Mouse (Mus musculus) stomach, embryonic 14.5 days (tissue): Measurements from ENCODE around the gene Tulp1. TPM values are rescaled to one million over a fixed set of nuclear protein-coding genes. Genes with fewer than 3 reads are reported as not detected.
"Not testable (repeated sequence)": the region's sequence is repeated elsewhere in the genome, so short reads cannot be mapped to it uniquely, and the experiment has no call there.

Source experiments
- ATAC-seq: fragments of 200-750 bp; cut with Nextera tagmentation; 2 replicates; pipeline ENCODE4 v1.8.0; 2017; ENCODE audit warnings: low read depth, moderate TSS enrichment; ENCODE audit not compliant: insufficient number of reproducible peaks, insufficient read depth, low FRiP score
- H3K27ac ChIP-seq: fragments of 300-500 bp; sonication (generic); 2 replicates; pipeline ENCODE4 v1.5.1; 2014; ENCODE audit warnings: mild to moderate bottlenecking, low read length, moderate library complexity, mixed read lengths
- H3K27me3 ChIP-seq: fragments of 300-500 bp; sonication (generic); 2 replicates; pipeline ENCODE4 v1.6.1; 2014; ENCODE audit warnings: low read length, control low read depth, mixed read lengths; ENCODE audit not compliant: control insufficient read depth, insufficient read depth
- H3K36me3 ChIP-seq: fragments of 300-500 bp; sonication (generic); 2 replicates; pipeline ENCODE4 v1.6.1; 2014; ENCODE audit warnings: mild to moderate bottlenecking, control low read depth, low read length, moderate library complexity, mixed read lengths; ENCODE audit not compliant: control insufficient read depth, insufficient read depth
- H3K4me1 ChIP-seq: fragments of 300-500 bp; sonication (generic); 2 replicates; pipeline ENCODE4 v1.6.1; 2014; ENCODE audit warnings: low read length, control low read depth, mixed read lengths; ENCODE audit not compliant: control insufficient read depth, insufficient read depth
- H3K4me2 ChIP-seq: fragments of 300-500 bp; sonication (generic); replicated peaks from 2 replicates; pipeline ENCODE4 v1.6.1; 2014; ENCODE audit warnings: low read depth, low read length, control low read depth
- H3K4me3 ChIP-seq: fragments of 300-500 bp; sonication (generic); 2 replicates; pipeline ENCODE4 v1.5.1; 2014; ENCODE audit warnings: low read depth, low read length, control low read depth
- H3K9ac ChIP-seq: fragments of 300-500 bp; sonication (generic); replicated peaks from 2 replicates; pipeline ENCODE4 v1.6.1; 2014; ENCODE audit warnings: low read depth, mild to moderate bottlenecking, control low read depth, low read length, moderate library complexity, mixed read lengths
- H3K9me3 ChIP-seq: fragments of 300-500 bp; sonication (generic); 2 replicates; pipeline ENCODE4 v1.6.1; 2016; ENCODE audit warnings: low read depth, low read length, control low read depth; ENCODE audit not compliant: control insufficient read depth
- WGBS: fragments of 180-500 bp; shearing (Covaris S2); extraction: QIAGEN DNeasy Blood & Tissue Kit; methylation state at CpG from one replicate; pipeline ENCODE4 v1.1.7; 2014; 5-methylcytosine and 5-hydroxymethylcytosine counted together
- polyA plus RNA-seq: library from polyadenylated mRNA; unstranded; fragments of >200 nt; fragmentation: Nextera tagmentation; extraction: Ambion mirVana; gene quantifications from 2 replicates; pipeline ENCODE4 v1.2.1, GENCODE M21; 2014

Tulp1 gene
- polyA plus RNA-seq, 1 experiment from 2014 or later: 5.2 TPM

DNA sequence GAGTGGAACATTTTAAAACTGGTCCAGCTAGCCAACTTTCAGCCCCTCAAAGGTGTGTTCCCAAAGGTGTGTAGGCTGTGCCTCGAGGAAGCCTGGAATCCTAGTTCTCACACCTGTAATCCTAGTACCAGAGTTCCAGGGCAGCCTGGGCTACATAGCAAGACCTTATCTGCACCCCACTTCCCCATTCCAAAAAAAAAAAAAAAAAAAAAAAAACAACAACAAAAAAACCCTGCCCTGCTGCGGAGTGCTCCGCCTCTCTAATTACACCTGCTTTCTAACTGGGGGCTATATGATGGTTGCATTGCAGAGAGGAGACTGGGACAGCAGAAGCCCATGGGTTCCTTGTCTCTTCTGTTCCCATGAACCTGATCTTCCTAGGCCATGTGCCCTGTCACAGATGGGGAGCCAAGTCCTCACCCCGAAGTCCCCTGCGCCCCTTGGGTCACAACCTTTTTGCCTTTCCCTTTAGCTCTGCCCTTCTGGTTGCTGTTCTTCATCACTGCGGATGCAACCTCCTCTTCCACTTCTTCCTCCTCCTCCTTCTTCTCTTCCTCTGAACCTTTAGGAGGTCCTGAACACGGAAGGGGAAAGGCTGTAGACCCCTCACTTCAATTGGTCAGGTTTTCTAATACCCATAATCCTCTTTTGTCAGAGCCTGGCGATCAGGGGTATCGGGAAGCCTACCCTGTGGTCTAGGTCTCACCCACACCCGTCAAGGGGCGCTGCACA lies 2.9 kb downstream of the Tulp1 start:
- peak overlapping the region; percentile 42 for H3K4me2 ChIP-seq
- no peaks in the 10 kb centered on the region for H3K36me3 ChIP-seq
- ATAC-seq: no peak
- peak overlapping the region; percentile 24 for H3K4me3 ChIP-seq
- 42% methylated on average over 11 of the region's 11 CpGs for WGBS
- no peak overlapping the region for H3K27ac ChIP-seq
- H3K9me3 ChIP-seq: no peaks in the 10 kb centered on the region
- peaks cover 18% of the 10 kb centered on the region; the same call in 1 of the 2 replicates for H3K4me1 ChIP-seq
- H3K27me3 ChIP-seq: 0 out of 2 replicates have a peak, but pooled peaks cover 7% of the 10 kb centered on the region
- no peak overlapping the region for H3K9ac ChIP-seq

DNA sequence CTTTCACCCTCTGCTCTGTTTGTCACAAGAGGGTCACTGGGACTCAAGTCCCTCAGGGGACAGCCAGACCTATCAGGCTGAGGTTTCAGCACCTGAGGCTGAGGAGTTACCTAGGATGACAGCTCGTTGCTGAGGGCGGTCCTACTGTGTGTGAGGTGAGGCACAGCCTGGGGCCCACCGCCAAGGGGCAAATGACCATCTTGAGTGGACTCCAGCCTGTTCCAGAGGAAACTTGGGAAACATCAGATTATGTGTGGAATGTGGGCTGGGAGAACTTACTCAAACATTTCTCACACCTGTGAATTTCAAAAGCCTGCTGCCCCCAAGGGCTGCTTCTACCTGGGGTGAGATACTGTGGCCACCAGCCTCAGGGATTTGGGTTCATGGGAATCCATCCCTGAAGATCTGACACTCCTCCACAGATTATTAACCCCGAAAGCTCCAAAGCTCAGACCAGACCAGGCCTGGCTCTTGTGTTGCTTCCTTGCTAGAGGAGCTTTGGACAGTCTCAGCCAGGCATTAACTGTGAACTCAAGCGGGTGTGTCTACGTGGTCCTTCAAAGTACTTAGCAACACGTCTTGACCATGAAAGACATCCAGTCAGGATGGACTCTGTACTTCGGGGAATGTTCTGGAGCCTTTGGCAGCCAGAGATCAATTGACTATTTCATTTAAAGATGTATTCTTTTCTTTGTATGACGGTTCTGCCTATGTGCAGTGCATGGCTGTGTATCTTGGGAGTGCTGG lies 4.3 kb downstream of the Tulp1 start:
- Histone ChIP-seq H3K4me3 (no peak overlapping the region), H3K9me3 (no peaks in the 10 kb centered on the region), H3K27ac (no peak overlapping the region), H3K9ac (no peak overlapping the region), H3K36me3 (no peaks in the 10 kb centered on the region), H3K4me1 (peaks cover 18% of the 10 kb centered on the region; the same call in 1 of the 2 replicates), H3K27me3 (0 out of 2 replicates have a peak, but pooled peaks cover 7% of the 10 kb centered on the region), H3K4me2 (no peak overlapping the region)
- WGBS: 68% methylated on average over 9 of the region's 9 CpGs
- no peak for ATAC-seq

DNA sequence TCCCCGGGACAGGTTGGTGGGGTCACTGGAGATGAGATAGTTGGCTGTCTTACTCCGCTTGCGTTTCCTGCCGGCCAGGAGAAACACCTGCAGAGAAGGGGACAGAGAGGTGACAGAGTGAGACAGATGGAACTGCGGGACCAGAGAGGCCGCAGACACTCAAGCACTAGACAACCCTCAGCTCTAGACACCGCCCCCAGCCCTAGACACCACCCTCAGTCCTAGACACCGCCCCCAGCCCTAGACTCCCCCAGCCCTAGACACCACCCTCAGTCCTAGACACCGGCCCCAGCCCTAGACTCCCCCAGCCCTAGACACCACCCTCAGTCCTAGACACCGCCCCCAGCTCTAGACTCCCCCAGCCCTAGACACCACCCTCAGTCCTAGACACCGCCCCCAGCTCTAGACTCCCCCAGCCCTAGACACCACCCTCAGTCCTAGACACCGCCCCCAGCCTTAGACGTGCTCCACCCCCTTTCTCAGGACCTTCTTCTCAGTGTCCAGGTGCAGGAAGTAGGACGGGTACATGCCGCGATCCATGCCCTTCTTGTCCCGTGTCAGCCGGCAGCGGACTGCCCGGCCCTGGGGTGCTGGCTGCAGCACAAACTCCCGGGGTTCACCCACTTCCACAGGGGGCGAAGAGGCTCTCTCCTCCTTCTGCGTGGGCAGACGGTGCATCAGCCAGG lies 6.3 kb downstream of the Tulp1 start:
- H3K4me2 ChIP-seq, H3K4me1 ChIP-seq, H3K27ac ChIP-seq, H3K9me3 ChIP-seq, H3K9ac ChIP-seq, H3K36me3 ChIP-seq, H3K27me3 ChIP-seq, ATAC-seq, H3K4me3 ChIP-seq: not testable (repeated sequence)
- 18% methylated on average over 22 of the region's 24 CpGs for WGBS

DNA sequence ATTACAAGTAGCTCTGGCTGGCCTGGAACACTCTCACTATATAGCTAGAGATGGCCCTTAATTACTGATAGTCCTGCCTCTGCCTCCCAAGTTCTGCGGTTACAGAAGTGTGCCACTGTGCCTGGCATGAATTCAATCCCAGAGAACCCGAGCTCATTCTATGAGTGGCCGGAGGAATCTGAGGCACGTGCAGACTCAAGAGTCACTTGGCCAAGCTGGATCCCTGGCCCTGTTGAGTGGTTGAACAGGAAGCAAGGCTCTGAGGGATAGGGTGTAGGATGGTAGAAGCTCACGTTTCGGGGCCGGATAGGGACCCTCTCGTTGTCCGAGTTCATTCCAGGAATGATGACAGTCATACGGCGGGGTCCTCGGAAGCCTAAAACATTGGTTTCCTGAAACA lies 9.2 kb downstream of the Tulp1 start:
- no peak overlapping the region for H3K27ac ChIP-seq
- no peak overlapping the region for H3K9ac ChIP-seq
- H3K4me2 ChIP-seq: no peak overlapping the region
- 86% methylated on average over 12 of the region's 12 CpGs for WGBS
- H3K4me3 ChIP-seq: no peak overlapping the region
- H3K9me3 ChIP-seq: no peaks in the 10 kb centered on the region
- no peak for ATAC-seq
- peaks cover 12% of the 10 kb centered on the region for H3K4me1 ChIP-seq
- H3K36me3 ChIP-seq: no peaks in the 10 kb centered on the region
- H3K27me3 ChIP-seq: no peaks in the 10 kb centered on the region

DNA sequence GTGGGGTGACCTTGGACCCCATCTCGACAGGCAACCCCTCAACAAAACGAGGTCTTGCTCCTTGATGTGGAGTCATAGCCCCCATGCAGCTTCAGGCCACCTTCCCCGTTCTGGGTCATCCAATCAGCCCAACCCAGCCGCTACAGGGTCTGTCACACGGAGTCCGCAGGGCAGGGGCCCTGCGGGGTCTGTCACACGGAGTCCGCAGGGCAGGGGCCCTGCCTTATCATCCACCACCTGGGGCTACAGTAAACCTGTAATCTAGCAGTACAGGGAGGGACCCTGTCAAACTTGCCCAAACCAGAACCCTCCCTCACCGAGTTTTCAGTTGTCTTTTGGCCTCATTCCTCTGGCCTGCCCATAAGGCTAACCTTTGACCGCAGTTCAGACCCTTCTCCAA lies 13.0 kb downstream of the Tulp1 start:
- Histone ChIP-seq H3K9me3 (no peaks in the 10 kb centered on the region), H3K4me2 (peak overlapping the region; percentile 76), H3K9ac (0 out of 2 replicates have a peak overlapping the region, but pooled peaks have one; percentile 73), H3K36me3 (peaks cover 5% of the 10 kb centered on the region; the same call in 1 of the 2 replicates), H3K4me1 (peaks cover 34% of the 10 kb centered on the region), H3K27me3 (no peaks in the 10 kb centered on the region), H3K27ac (peak overlapping the region; percentile 100), H3K4me3 (peak overlapping the region; percentile 94)
- ATAC-seq: no peak
- WGBS: 25% methylated on average over 11 of the region's 11 CpGs

DNA sequence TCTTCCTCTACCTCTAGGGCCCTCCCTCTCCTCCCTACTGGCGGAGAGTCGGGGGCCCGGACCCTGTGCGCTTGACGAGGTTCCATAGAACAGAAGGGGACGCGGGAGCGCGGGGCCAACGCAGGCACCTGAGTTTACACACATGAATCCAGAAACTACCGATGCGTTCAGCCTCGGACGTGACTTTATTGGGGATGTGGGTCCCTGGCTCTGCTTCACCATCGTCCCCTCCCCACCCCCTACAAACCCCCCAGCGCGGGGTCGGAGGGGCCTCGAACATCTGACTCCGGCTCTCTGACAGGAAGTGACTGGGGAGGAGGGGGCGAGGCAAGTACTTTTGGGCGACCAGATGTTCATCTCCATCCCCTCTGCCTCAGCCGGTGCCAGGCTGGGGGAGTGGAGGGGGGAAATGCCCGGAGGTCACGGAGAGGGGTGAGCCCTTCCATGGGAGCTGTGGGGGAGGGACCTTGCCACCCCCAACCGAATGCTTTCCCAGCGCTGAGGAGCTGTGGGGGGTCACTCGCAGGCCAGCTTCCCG lies 13.6 kb downstream of the Tulp1 start:
- no peak; the same call in 1 of the 2 replicates for ATAC-seq
- Histone ChIP-seq H3K4me1 (peaks cover 40% of the 10 kb centered on the region), H3K4me2 (peak overlapping the region; percentile 76), H3K9me3 (no peaks in the 10 kb centered on the region), H3K27ac (peak overlapping the region; percentile 100), H3K27me3 (no peaks in the 10 kb centered on the region), H3K36me3 (peaks cover 7% of the 10 kb centered on the region; the same call in 1 of the 2 replicates), H3K4me3 (peak overlapping the region; percentile 94), H3K9ac (peak overlapping the region; percentile 73)
- WGBS: under 1% methylated on average over 29 of the region's 29 CpGs

DNA sequence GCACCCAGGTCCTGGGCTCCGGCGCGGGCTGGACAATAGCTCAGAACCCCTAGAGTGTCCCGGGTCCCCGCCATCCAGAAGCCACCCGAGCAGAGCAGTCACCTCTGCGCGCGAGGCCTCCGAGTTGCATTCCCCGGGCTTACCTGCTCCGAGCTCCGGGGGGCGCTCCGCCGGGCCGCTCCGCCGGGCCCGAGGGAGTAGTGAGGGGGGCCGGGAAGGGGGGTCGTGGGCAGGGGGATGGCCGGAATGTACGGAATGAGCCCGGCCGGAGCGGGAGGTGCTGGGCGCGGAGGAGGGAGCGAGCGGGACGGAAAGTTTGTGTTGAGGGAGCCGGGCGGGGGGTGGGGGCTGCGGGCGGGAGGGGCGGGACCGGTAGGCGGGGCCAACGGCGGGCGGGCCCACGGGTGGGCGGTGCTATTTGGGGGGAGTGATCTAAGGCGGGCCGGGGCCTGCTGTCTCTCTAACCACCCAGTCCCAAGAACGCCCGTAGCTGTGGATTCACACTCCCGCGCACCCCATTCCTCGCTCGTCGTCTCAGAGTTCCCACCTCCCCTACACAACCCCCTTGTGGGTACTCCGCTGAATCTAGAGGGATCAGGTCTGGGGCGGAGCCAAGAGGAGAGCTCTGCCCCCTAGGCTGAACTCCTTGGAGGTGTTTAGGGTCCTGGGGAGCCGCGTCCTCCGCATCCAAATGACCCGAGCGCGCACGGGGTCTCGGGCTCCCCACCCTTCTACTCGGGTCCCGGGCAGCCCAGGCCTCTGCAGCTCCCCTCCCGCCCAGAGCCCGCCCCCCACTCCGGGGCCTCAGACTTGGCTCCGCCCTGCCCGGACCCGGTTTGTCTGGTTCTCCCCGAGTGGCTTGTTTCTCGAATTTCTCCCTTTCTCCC lies 14.3 kb downstream of the Tulp1 start, which contains the start of gene Tead3:
TSS of gene Tead3 (minus strand) at position 352 of the 887 bp plus-strand sequence.
- no peaks in the 10 kb centered on the region for H3K9me3 ChIP-seq
- no peaks in the 10 kb centered on the region for H3K27me3 ChIP-seq
- peak; percentile 86 for ATAC-seq
- H3K36me3 ChIP-seq: peaks cover 7% of the 10 kb centered on the region; the same call in 1 of the 2 replicates
- H3K4me1 ChIP-seq: peaks cover 47% of the 10 kb centered on the region
- H3K4me3 ChIP-seq: peak within 1 kb of the TSS; percentile 94
- H3K4me2 ChIP-seq: peak within 1 kb of the TSS; percentile 76
- peak within 1 kb of the TSS; percentile 100 for H3K27ac ChIP-seq
- WGBS: under 1% methylated on average over 65 of the region's 73 CpGs
- peak within 1 kb of the TSS; percentile 97 for H3K9ac ChIP-seq
